Mouse (Mus musculus): Measurements from ENCODE around the gene Ccdc103. TPM values are rescaled to one million over a fixed set of nuclear protein-coding genes. Genes with fewer than 3 reads are reported as not detected.

The Ccdc103 gene
- polyA plus RNA-seq, 1 experiment: 0.57 TPM

GRCm38 (mm10) chr11:102874801-102875334 is 6.1 kb upstream of the Ccdc103 start:
- 11% methylated on average over 7 of the region's 7 CpGs for WGBS
- Histone ChIP-seq H3K4me1 (ENCODE audit: control insufficient read depth, insufficient read depth, low read length) (peaks cover 15% of the 10 kb centered on the region), H3K4me3 (replicated peaks; ENCODE audit: insufficient read depth, low read depth, low read length) (no peak overlapping the region), H3K27me3 (ENCODE audit: control insufficient read depth, insufficient read depth, low read length) (no peaks in the 10 kb centered on the region), H3K27ac (ENCODE audit: insufficient read depth, low read length) (peak overlapping the region; percentile 96)
- TF ChIP-seq CTCF (IDR thresholded peaks at IDR 0.05; ENCODE audit: borderline replicate concordance, insufficient read depth, low read depth, low read length) (no peak), POLR2A (IDR thresholded peaks at IDR 0.05; ENCODE audit: borderline replicate concordance, insufficient read depth, low read length) (peak; percentile 29; the same call in 1 of the 2 replicates)
- peak; percentile 83 to 84 for DNase-seq

- no peak for DNase-seq
- 31% methylated on average over 2 of the region's 2 CpGs for WGBS
- H3K4me3 ChIP-seq (replicated peaks; ENCODE audit: insufficient read depth, low read depth, low read length): peak overlapping the region; percentile 12
- TF ChIP-seq POLR2A (IDR thresholded peaks at IDR 0.05; ENCODE audit: borderline replicate concordance, insufficient read depth, low read length): no peak
- TF ChIP-seq CTCF (IDR thresholded peaks at IDR 0.05; ENCODE audit: borderline replicate concordance, insufficient read depth, low read depth, low read length): no peak
- H3K27me3 ChIP-seq (ENCODE audit: control insufficient read depth, insufficient read depth, low read length): no peaks in the 10 kb centered on the region
- no peak overlapping the region for H3K27ac ChIP-seq (ENCODE audit: insufficient read depth, low read length)
- peaks cover 6% of the 10 kb centered on the region; the same call in 1 of the 2 replicates for H3K4me1 ChIP-seq (ENCODE audit: control insufficient read depth, insufficient read depth, low read length)
Observed at GRCm38 (mm10) chr11:102879558-102879957, 1.4 kb upstream of the Ccdc103 start.

- Histone ChIP-seq H3K27ac (ENCODE audit: insufficient read depth, low read length) (no peak overlapping the region), H3K27me3 (ENCODE audit: control insufficient read depth, insufficient read depth, low read length) (no peaks in the 10 kb centered on the region), H3K4me1 (ENCODE audit: control insufficient read depth, insufficient read depth, low read length) (no peaks in the 10 kb centered on the region; the same call in 1 of the 2 replicates), H3K4me3 (replicated peaks; ENCODE audit: insufficient read depth, low read depth, low read length) (peak overlapping the region; percentile 87)
- TF ChIP-seq POLR2A (IDR thresholded peaks at IDR 0.05; ENCODE audit: borderline replicate concordance, insufficient read depth, low read length) (no peak), CTCF (IDR thresholded peaks at IDR 0.05; ENCODE audit: borderline replicate concordance, insufficient read depth, low read depth, low read length) (no peak)
- 12% methylated on average over 13 of the region's 13 CpGs for WGBS
- DNase-seq: no peak
Observed at GRCm38 (mm10) chr11:102881314-102882198, 552 bp downstream of the Ccdc103 start.

GRCm38 (mm10) chr11:102884616-102885219 is 3.7 kb downstream of the Ccdc103 start, which contains the start of gene Fam187a:
Fam187a (plus strand) TSS chr11:102885169.
- DNase-seq: no peak
- TF ChIP-seq CTCF (IDR thresholded peaks at IDR 0.05; ENCODE audit: borderline replicate concordance, insufficient read depth, low read depth, low read length) (no peak), POLR2A (IDR thresholded peaks at IDR 0.05; ENCODE audit: borderline replicate concordance, insufficient read depth, low read length) (no peak)
- Histone ChIP-seq H3K4me1 (ENCODE audit: control insufficient read depth, insufficient read depth, low read length) (no peaks in the 10 kb centered on the region; the same call in 1 of the 2 replicates), H3K27ac (ENCODE audit: insufficient read depth, low read length) (no peak within 1 kb of the TSS), H3K4me3 (replicated peaks; ENCODE audit: insufficient read depth, low read depth, low read length) (no peak within 1 kb of the TSS), H3K27me3 (ENCODE audit: control insufficient read depth, insufficient read depth, low read length) (no peaks in the 10 kb centered on the region)
- WGBS: 58% methylated on average over 10 of the region's 10 CpGs

GRCm38 (mm10) chr11:102887433-102887832 is 6.4 kb downstream of the Ccdc103 start:
- no peak for DNase-seq
- no peak for TF ChIP-seq CTCF (IDR thresholded peaks at IDR 0.05; ENCODE audit: borderline replicate concordance, insufficient read depth, low read depth, low read length)
- no peak for TF ChIP-seq POLR2A (IDR thresholded peaks at IDR 0.05; ENCODE audit: borderline replicate concordance, insufficient read depth, low read length)
- 79% methylated on average over 5 of the region's 5 CpGs for WGBS
- no peaks in the 10 kb centered on the region for H3K4me1 ChIP-seq (ENCODE audit: control insufficient read depth, insufficient read depth, low read length)
- H3K4me3 ChIP-seq (replicated peaks; ENCODE audit: insufficient read depth, low read depth, low read length): no peak overlapping the region
- H3K27me3 ChIP-seq (ENCODE audit: control insufficient read depth, insufficient read depth, low read length): no peaks in the 10 kb centered on the region
- no peak overlapping the region for H3K27ac ChIP-seq (ENCODE audit: insufficient read depth, low read length)

GRCm38 (mm10) chr11:102888135-102888534 is 7.1 kb downstream of the Ccdc103 start:
- Histone ChIP-seq H3K4me1 (ENCODE audit: control insufficient read depth, insufficient read depth, low read length) (no peaks in the 10 kb centered on the region), H3K4me3 (replicated peaks; ENCODE audit: insufficient read depth, low read depth, low read length) (no peak overlapping the region), H3K27me3 (ENCODE audit: control insufficient read depth, insufficient read depth, low read length) (no peaks in the 10 kb centered on the region), H3K27ac (ENCODE audit: insufficient read depth, low read length) (no peak overlapping the region)
- no peak for DNase-seq
- 46% methylated on average over 3 of the region's 3 CpGs for WGBS
- TF ChIP-seq POLR2A (IDR thresholded peaks at IDR 0.05; ENCODE audit: borderline replicate concordance, insufficient read depth, low read length) (no peak), CTCF (IDR thresholded peaks at IDR 0.05; ENCODE audit: borderline replicate concordance, insufficient read depth, low read depth, low read length) (no peak)

GRCm38 (mm10) chr11:102890096-102890495 is 9.1 kb downstream of the Ccdc103 start:
- Histone ChIP-seq H3K27me3 (ENCODE audit: control insufficient read depth, insufficient read depth, low read length) (no peaks in the 10 kb centered on the region), H3K27ac (ENCODE audit: insufficient read depth, low read length) (no peak overlapping the region), H3K4me3 (replicated peaks; ENCODE audit: insufficient read depth, low read depth, low read length) (no peak overlapping the region), H3K4me1 (ENCODE audit: control insufficient read depth, insufficient read depth, low read length) (no peaks in the 10 kb centered on the region)
- TF ChIP-seq POLR2A (IDR thresholded peaks at IDR 0.05; ENCODE audit: borderline replicate concordance, insufficient read depth, low read length) (no peak), CTCF (IDR thresholded peaks at IDR 0.05; ENCODE audit: borderline replicate concordance, insufficient read depth, low read depth, low read length) (no peak)
- 63% methylated on average over 5 of the region's 5 CpGs for WGBS
- DNase-seq: no peak

Data from cerebellum, adult 2 months (tissue).